Mouse (Mus musculus): ENCODE measurements around the gene Lcmt1. TPM values are rescaled to one million over a fixed set of nuclear protein-coding genes. Genes with fewer than 3 reads are reported as not detected.

Gene Lcmt1
- 108 and 113 TPM in 2 replicates for polyA plus RNA-seq (2014; fragmentation: Nextera tagmentation; extraction: Ambion mirVana)

DNA sequence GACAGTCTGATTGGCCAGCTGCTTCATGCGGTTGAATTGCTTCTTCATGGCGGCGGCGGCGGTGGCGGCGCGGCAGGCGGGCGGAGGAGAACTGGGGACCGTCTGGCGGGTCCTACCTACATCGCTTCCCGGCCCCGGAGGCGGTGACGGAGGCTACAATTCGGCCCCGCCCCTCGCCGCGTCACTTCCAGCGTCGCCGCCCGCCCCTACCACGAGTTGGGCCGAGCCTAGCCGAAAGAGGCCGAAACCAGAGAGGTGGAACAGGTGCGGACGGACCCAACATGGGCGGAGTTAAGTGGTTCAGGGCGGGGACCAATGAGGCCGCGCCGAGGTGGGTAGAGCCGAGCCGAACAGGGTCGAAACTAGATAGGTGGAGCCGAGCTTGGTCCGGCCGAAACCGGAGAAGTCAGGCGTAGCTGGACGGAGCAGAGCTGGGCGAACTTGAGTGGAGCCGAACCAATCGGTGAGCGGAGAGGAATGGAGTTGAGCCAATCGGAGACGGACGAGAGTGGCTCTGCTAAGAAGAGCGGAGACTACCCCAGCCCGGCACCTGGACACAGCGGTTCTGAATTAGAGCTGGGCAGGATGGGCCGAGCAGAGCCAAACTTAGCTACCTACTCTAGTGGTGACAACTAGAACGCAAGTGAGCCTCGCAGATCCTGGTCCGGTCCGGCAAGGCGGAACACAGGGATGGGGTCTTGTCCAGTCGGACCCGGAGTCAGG is at the start of gene Lcmt1, which contains the start of gene Arhgap17:
TSS of gene Lcmt1 (plus strand) at position 26 of the 723 bp plus-strand sequence.
TSS of gene Arhgap17 (minus strand) at position 157 of the 723 bp plus-strand sequence.
- DNase-seq (ENCODE audit: low spot score) (peak; percentile 96), ATAC-seq (peak; percentile 98)
- H3K9ac ChIP-seq (ENCODE audit: low read length): peak within 1 kb of the TSS; percentile 86
- no peaks in the 10 kb centered on the region for H3K9me3 ChIP-seq (replicated peaks; ENCODE audit: control insufficient read depth, low read length)
- H3K27ac ChIP-seq (ENCODE audit: low read depth, low read length): peak within 1 kb of the TSS; percentile 88
- H3K27me3 ChIP-seq (replicated peaks; ENCODE audit: control insufficient read depth, insufficient read depth, low read length): no peaks in the 10 kb centered on the region
- peak within 1 kb of the TSS; percentile 74 for H3K4me3 ChIP-seq (ENCODE audit: low read depth, low read length)
- under 1% methylated on average over 63 of the region's 64 CpGs for WGBS
- H3K36me3 ChIP-seq (ENCODE audit: control insufficient read depth, insufficient read depth, low read length): no peaks in the 10 kb centered on the region
- peak within 1 kb of the TSS; percentile 65 for H3K4me2 ChIP-seq (ENCODE audit: low read length)
- peaks cover 25% of the 10 kb centered on the region for H3K4me1 ChIP-seq (ENCODE audit: control insufficient read depth, insufficient read depth, low read length)

DNA sequence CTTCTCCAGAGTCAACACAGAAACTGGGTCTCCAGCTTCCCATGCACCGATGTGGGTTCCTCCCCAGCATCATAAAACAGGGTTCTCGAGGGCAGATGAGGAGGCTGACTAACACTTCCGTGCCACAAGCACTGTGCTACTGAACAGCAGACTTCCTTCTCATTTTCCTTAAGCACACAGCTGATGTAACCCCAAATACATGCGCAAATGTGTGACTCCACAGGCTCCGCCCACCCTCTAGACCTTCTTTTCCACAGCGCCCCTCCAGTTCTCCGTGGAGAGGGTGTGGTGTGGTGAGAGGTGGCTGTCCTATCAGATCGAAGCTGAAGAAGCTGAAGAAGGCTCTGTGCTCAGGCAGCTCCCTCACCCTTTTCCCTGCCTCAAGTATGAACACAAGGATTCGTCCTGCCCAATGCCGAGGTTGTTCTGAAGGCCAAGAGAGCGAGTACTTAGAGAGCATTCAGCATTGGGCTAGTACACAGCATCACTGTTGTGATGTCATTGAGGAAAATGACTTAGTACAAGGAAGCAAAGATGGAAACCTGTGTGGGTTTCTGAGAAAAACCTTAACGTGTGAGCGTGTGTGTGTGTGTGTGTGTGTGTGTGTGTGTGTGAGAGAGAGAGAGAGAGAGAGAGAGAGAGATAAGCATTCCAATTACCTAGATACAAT is 47.0 kb upstream of the Lcmt1 start:
- no peak for DNase-seq (ENCODE audit: low spot score)
- Histone ChIP-seq H3K4me3 (ENCODE audit: low read depth, low read length) (no peak overlapping the region), H3K9me3 (replicated peaks; ENCODE audit: control insufficient read depth, low read length) (no peaks in the 10 kb centered on the region), H3K27me3 (replicated peaks; ENCODE audit: control insufficient read depth, insufficient read depth, low read length) (no peaks in the 10 kb centered on the region), H3K4me2 (ENCODE audit: low read length) (no peak overlapping the region), H3K4me1 (ENCODE audit: control insufficient read depth, insufficient read depth, low read length) (no peaks in the 10 kb centered on the region), H3K36me3 (ENCODE audit: control insufficient read depth, insufficient read depth, low read length) (peaks cover 60% of the 10 kb centered on the region), H3K27ac (ENCODE audit: low read depth, low read length) (no peak overlapping the region), H3K9ac (ENCODE audit: low read length) (no peak overlapping the region)
- no peak for ATAC-seq
- WGBS: 92% methylated on average over 13 of the region's 13 CpGs

DNA sequence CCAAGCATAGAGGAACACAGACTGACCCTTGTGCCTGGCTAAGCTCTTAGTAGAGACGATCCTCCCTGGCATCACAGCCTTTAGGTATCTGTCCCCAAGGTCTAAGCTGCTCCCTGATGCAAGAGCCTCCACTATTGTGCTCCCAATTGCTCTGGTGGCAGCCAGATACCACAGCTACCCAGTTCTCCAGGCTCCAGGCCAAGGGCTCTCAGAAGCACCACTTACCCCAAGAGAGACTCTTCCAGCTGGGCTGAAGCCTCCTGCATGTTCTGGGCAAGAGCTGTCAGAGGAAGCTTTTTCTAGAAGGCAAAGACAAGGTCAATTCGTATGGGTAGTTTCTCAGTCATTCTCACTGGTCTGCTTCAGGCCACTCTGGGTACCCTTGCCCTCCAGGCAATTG is 46.2 kb upstream of the Lcmt1 start:
- WGBS: 84% methylated on average over 2 of the region's 2 CpGs
- Histone ChIP-seq H3K36me3 (ENCODE audit: control insufficient read depth, insufficient read depth, low read length) (peaks cover 53% of the 10 kb centered on the region), H3K27me3 (replicated peaks; ENCODE audit: control insufficient read depth, insufficient read depth, low read length) (no peaks in the 10 kb centered on the region), H3K27ac (ENCODE audit: low read depth, low read length) (no peak overlapping the region), H3K9ac (ENCODE audit: low read length) (no peak overlapping the region), H3K4me2 (ENCODE audit: low read length) (no peak overlapping the region), H3K9me3 (replicated peaks; ENCODE audit: control insufficient read depth, low read length) (no peaks in the 10 kb centered on the region), H3K4me3 (ENCODE audit: low read depth, low read length) (no peak overlapping the region), H3K4me1 (ENCODE audit: control insufficient read depth, insufficient read depth, low read length) (no peaks in the 10 kb centered on the region)
- DNase-seq (ENCODE audit: low spot score) (no peak), ATAC-seq (no peak)

DNA sequence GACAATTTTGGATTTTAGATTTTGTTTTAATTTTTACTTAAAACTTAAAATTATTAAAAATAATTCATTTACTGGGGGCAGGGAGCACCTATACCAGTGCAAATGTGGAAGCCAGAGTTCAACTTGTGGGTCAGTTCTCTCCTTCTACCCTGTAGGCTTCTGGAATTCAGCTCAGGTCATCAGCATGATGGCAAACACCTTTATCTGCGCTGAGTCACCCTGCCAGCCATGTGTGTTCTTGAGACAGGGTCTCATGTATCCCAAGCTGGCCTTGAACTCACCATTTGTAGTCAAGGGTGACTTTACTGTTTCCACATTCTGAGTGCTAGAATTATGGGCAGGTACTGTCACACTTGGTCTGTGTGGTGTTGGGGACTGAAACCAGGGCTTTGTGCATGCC is 45.5 kb upstream of the Lcmt1 start:
- H3K9me3 ChIP-seq (replicated peaks; ENCODE audit: control insufficient read depth, low read length): no peaks in the 10 kb centered on the region
- no peak overlapping the region for H3K4me2 ChIP-seq (ENCODE audit: low read length)
- 97% methylated on average over 1 of the region's 1 CpGs for WGBS
- H3K9ac ChIP-seq (ENCODE audit: low read length): no peak overlapping the region
- peaks cover 46% of the 10 kb centered on the region for H3K36me3 ChIP-seq (ENCODE audit: control insufficient read depth, insufficient read depth, low read length)
- H3K27ac ChIP-seq (ENCODE audit: low read depth, low read length): no peak overlapping the region
- H3K4me3 ChIP-seq (ENCODE audit: low read depth, low read length): no peak overlapping the region
- H3K4me1 ChIP-seq (ENCODE audit: control insufficient read depth, insufficient read depth, low read length): no peaks in the 10 kb centered on the region
- ATAC-seq (no peak), DNase-seq (ENCODE audit: low spot score) (no peak)
- no peaks in the 10 kb centered on the region for H3K27me3 ChIP-seq (replicated peaks; ENCODE audit: control insufficient read depth, insufficient read depth, low read length)

DNA sequence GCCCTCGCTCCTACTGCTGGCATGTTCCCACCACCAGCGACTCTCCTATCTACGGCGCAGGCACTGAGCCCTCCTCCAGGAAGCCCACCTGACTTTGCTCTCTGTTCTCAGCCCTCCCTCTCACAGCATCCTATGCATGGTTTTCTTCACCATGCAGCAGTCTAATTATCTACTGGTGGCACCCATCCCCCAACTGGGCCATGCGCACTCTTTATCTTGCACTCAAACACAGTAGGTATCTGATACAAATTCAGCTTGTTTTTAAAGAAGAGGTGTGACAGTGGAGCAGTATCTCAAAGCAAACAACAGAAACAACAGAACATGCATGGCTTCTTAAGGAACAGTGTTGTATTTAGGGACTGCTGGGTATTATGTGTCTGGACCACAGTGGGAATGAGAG is 43.5 kb upstream of the Lcmt1 start:
- Histone ChIP-seq H3K9me3 (replicated peaks; ENCODE audit: control insufficient read depth, low read length) (no peaks in the 10 kb centered on the region), H3K27me3 (replicated peaks; ENCODE audit: control insufficient read depth, insufficient read depth, low read length) (no peaks in the 10 kb centered on the region), H3K4me3 (ENCODE audit: low read depth, low read length) (no peak overlapping the region), H3K9ac (ENCODE audit: low read length) (no peak overlapping the region), H3K4me1 (ENCODE audit: control insufficient read depth, insufficient read depth, low read length) (no peaks in the 10 kb centered on the region), H3K27ac (ENCODE audit: low read depth, low read length) (no peak overlapping the region), H3K36me3 (ENCODE audit: control insufficient read depth, insufficient read depth, low read length) (peaks cover 33% of the 10 kb centered on the region), H3K4me2 (ENCODE audit: low read length) (no peak overlapping the region)
- 85% methylated on average over 5 of the region's 5 CpGs for WGBS
- ATAC-seq (no peak), DNase-seq (ENCODE audit: low spot score) (no peak)

DNA sequence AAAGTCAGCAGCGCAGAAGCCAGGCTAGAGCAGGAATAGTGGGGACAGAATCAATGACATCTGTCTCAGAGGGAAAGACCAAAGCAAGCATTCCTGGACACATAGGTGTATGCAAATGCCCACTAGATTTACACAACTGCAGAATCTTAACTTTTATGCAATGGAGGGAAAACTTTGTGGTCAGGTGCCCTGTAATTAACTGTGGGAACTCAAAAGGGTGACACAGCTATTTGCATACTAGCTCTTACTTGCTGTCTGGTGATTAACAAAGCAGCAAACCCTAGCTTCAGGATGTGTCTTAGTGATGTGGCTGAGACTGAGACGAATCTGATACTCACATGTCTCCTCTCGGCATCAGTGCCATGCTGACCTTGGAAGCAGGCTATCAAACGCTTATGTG is 42.7 kb upstream of the Lcmt1 start:
- WGBS: 86% methylated on average over 4 of the region's 4 CpGs
- Histone ChIP-seq H3K36me3 (ENCODE audit: control insufficient read depth, insufficient read depth, low read length) (peaks cover 24% of the 10 kb centered on the region), H3K4me1 (ENCODE audit: control insufficient read depth, insufficient read depth, low read length) (no peaks in the 10 kb centered on the region), H3K9me3 (replicated peaks; ENCODE audit: control insufficient read depth, low read length) (no peaks in the 10 kb centered on the region), H3K4me3 (ENCODE audit: low read depth, low read length) (no peak overlapping the region), H3K27ac (ENCODE audit: low read depth, low read length) (no peak overlapping the region), H3K9ac (ENCODE audit: low read length) (no peak overlapping the region), H3K4me2 (ENCODE audit: low read length) (no peak overlapping the region), H3K27me3 (replicated peaks; ENCODE audit: control insufficient read depth, insufficient read depth, low read length) (no peaks in the 10 kb centered on the region)
- ATAC-seq (no peak), DNase-seq (ENCODE audit: low spot score) (no peak)

DNA sequence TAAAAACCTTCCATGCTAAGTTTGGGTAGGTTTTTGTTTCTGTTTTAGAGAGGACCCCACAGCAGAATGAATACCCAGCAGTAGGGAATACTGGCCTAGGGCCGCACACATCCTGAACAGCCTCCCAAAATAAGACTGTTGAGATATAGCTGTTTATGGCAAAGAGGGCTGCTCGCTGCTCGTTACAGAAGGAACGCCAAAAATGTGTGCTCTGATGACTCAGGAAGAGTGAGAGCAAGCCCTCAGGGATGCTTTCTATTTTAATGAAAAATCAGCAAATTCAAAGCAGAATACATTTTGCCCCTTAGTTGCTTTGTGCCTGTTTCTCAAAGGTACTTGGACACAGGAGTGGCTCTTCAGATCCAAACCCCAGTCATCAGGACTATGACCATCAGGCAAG is 41.7 kb upstream of the Lcmt1 start:
- Histone ChIP-seq H3K36me3 (ENCODE audit: control insufficient read depth, insufficient read depth, low read length) (peaks cover 17% of the 10 kb centered on the region; the same call in 1 of the 2 replicates), H3K4me3 (ENCODE audit: low read depth, low read length) (no peak overlapping the region), H3K9me3 (replicated peaks; ENCODE audit: control insufficient read depth, low read length) (no peaks in the 10 kb centered on the region), H3K4me1 (ENCODE audit: control insufficient read depth, insufficient read depth, low read length) (no peaks in the 10 kb centered on the region), H3K27me3 (replicated peaks; ENCODE audit: control insufficient read depth, insufficient read depth, low read length) (no peaks in the 10 kb centered on the region), H3K27ac (ENCODE audit: low read depth, low read length) (no peak overlapping the region), H3K9ac (ENCODE audit: low read length) (no peak overlapping the region), H3K4me2 (ENCODE audit: low read length) (no peak overlapping the region)
- DNase-seq (ENCODE audit: low spot score): no peak
- 58% methylated on average over 4 of the region's 4 CpGs for WGBS
- no peak for ATAC-seq

DNA sequence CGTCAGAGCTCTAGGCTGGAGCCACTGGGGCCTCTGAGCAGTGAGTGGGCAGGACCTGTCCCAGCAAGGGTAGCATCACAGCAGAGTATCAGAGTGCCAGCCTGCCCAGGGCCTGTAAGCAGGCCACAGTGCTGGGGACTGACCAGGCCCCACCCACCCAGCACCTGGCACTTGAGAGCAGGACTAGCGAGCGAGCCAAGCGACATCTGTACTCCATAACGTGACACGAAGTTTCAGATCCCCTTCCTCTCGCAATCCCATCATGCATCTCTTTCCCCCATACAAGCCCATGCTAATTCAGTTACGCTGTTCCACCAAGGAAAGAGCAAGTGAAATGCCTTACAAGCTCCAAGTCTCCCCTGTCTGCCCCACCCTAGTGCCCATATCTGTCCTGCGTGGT is 39.1 kb upstream of the Lcmt1 start:
- ATAC-seq (no peak), DNase-seq (ENCODE audit: low spot score) (no peak)
- Histone ChIP-seq H3K9ac (ENCODE audit: low read length) (no peak overlapping the region), H3K4me3 (ENCODE audit: low read depth, low read length) (no peak overlapping the region), H3K27ac (ENCODE audit: low read depth, low read length) (no peak overlapping the region), H3K4me2 (ENCODE audit: low read length) (no peak overlapping the region), H3K4me1 (ENCODE audit: control insufficient read depth, insufficient read depth, low read length) (no peaks in the 10 kb centered on the region), H3K36me3 (ENCODE audit: control insufficient read depth, insufficient read depth, low read length) (peaks cover 8% of the 10 kb centered on the region; the same call in 1 of the 2 replicates), H3K27me3 (replicated peaks; ENCODE audit: control insufficient read depth, insufficient read depth, low read length) (no peaks in the 10 kb centered on the region), H3K9me3 (replicated peaks; ENCODE audit: control insufficient read depth, low read length) (no peaks in the 10 kb centered on the region)
- WGBS: 85% methylated on average over 9 of the region's 9 CpGs

DNA sequence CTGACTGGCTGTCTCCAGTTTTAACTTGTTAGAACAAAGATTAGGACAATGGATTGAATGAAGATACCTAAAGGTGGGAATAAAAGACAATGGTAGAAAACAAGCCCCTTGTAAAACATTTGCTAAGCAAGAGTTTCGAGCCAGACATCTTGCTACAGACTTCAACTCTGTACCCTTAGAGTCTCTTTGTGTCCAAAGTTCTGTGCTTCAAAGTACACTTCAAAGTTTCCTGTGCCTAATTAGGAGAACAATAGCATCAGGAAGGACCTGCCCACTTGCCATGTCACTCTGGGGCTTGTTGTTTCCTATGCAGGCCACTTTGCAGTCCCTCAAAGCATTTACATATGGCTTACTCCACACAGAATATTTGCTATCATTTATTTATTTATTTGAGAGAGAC is 33.3 kb upstream of the Lcmt1 start:
- Histone ChIP-seq H3K4me1 (ENCODE audit: control insufficient read depth, insufficient read depth, low read length) (no peaks in the 10 kb centered on the region), H3K27me3 (replicated peaks; ENCODE audit: control insufficient read depth, insufficient read depth, low read length) (no peaks in the 10 kb centered on the region), H3K4me3 (ENCODE audit: low read depth, low read length) (no peak overlapping the region), H3K9ac (ENCODE audit: low read length) (no peak overlapping the region), H3K9me3 (replicated peaks; ENCODE audit: control insufficient read depth, low read length) (no peaks in the 10 kb centered on the region), H3K27ac (ENCODE audit: low read depth, low read length) (no peak overlapping the region), H3K36me3 (ENCODE audit: control insufficient read depth, insufficient read depth, low read length) (no peaks in the 10 kb centered on the region), H3K4me2 (ENCODE audit: low read length) (no peak overlapping the region)
- 35% methylated on average over 1 of the region's 1 CpGs for WGBS
- ATAC-seq (no peak), DNase-seq (ENCODE audit: low spot score) (no peak)
